Comparison of ENCODE assay signal across 29 mouse cellular contexts in the genomic region with DNA sequence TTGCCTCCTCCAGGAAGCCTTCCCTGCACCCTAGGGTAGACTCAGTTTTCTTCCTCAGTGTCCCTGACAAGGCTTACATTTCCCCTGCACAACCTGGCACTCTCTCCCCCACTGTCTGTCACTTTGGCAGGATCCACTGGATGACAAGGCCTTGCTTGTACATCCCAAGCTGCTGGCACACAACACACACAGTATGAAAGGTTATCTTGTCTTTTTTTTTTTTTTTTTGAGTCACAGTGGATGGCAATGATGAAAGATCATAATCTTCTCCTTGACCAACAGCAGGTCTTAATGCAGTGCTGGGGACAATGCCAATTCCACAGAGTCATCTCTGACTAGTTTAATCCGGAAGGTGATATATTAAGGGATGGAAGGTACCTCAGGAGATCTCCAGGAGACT. TPM values are rescaled to one million over a fixed set of nuclear protein-coding genes. Genes with fewer than 3 reads are reported as not detected.
"Had no signal": no experiment of that assay in that cellular context is flagged by ENCODE, and none has a peak within 500 bp of the region (broad histone marks: within the 10 kb centered on the region; RNA-seq: fewer than 3 reads in every experiment).

No protein-coding gene starts in this region.

- DNase-seq: gastrocnemius, postnatal 14 days; heart, postnatal 10 days; heart, postnatal 4 days; kidney, adult 18-20 months; kidney, adult 8-10 months; kidney, postnatal 10 days; kidney, postnatal 25 days; kidney, postnatal 4 days; layer of hippocampus, adult 9-11 months; layer of hippocampus, postnatal 36 days; left cerebral cortex, postnatal 4 days; lung, adult 18-20 months had no signal

- H3K27ac ChIP-seq: heart, embryonic 10.5 days; hindbrain, embryonic 10.5 days; hindbrain, embryonic 12.5 days; hindbrain, embryonic 14.5 days; intestine, embryonic 15.5 days; limb, embryonic 13.5 days; limb, embryonic 15.5 days; liver, embryonic 12.5 days; liver, embryonic 14.5 days had no signal

- H3K4me3 ChIP-seq: heart, embryonic 10.5 days; heart, embryonic 12.5 days; hindbrain, embryonic 10.5 days; hindbrain, embryonic 12.5 days; intestine, embryonic 15.5 days; limb, embryonic 13.5 days; limb, embryonic 15.5 days; liver, embryonic 12.5 days had no signal

RNA-seq across cellular contexts. Expression of a gene that starts 30.7 kb away (rescaled TPM):
- total RNA-seq: granulocyte monocyte progenitor cell, adult 5-6 weeks; heart, postnatal 10 days; heart, postnatal 25 days had no signal
- polyA plus RNA-seq: heart, embryonic 14.5 days; heart, embryonic 16.5 days; inflammation-experienced regulatory T-cells, adult 6 months; liver, adult 2 months; liver, embryonic 16.5 days had no signal
